Mouse (Mus musculus) CH12F3 (cell line): Measurements from ENCODE around the gene Rars2.
"Not testable (repeated sequence)": the region's sequence is repeated elsewhere in the genome, so short reads cannot be mapped to it uniquely, and the experiment has no call there.

Experiments
- in situ Hi-C: fragments of 300-500 bp; cut with MboI; formaldehyde crosslinking; loops from 2 replicates; pipeline ENCODE4 v1.14.3; 2020; ENCODE audit warnings: low sequenced_read_pairs

Rars2 gene

GRCm38 (mm10) chr4:34614630-34615094 lies at the start of gene Rars2, which contains the start of gene Orc3:
Rars2 (plus strand) TSS chr4:34614957.
Orc3 (minus strand) TSS chr4:34614944.
- in situ Hi-C loops: no loop called here

GRCm38 (mm10) chr4:34566226-34566625 lies 48.5 kb upstream of the Rars2 start:
- in situ Hi-C loops: loop anchor here (25.0 kb wide), 1 partner anchor 1179 kb away; no protein-coding TSS in a partner anchor

- in situ Hi-C loops: loop anchor here (25.0 kb wide), 1 partner anchor 1186 kb away; no protein-coding TSS in a partner anchor
These were observed 41.9 kb upstream of the Rars2 start for GRCm38 (mm10) chr4:34572876-34573275.

GRCm38 (mm10) chr4:34577028-34577427 lies 37.7 kb upstream of the Rars2 start:
- in situ Hi-C loops: no loop called here

GRCm38 (mm10) chr4:34579215-34579614 lies 35.5 kb upstream of the Rars2 start:
- in situ Hi-C loops: no loop called here

- in situ Hi-C loops: not testable (repeated sequence)
These were observed 33.3 kb upstream of the Rars2 start for GRCm38 (mm10) chr4:34581489-34581888.

GRCm38 (mm10) chr4:34581990-34582389 lies 32.8 kb upstream of the Rars2 start:
- in situ Hi-C loops: no loop called here

GRCm38 (mm10) chr4:34582476-34582875 lies 32.3 kb upstream of the Rars2 start:
- in situ Hi-C loops: no loop called here

GRCm38 (mm10) chr4:34583427-34583826 lies 31.3 kb upstream of the Rars2 start:
- in situ Hi-C loops: no loop called here

GRCm38 (mm10) chr4:34584871-34585607 lies 29.7 kb upstream of the Rars2 start:
- in situ Hi-C loops: no loop called here

GRCm38 (mm10) chr4:34603123-34603522 lies 11.6 kb upstream of the Rars2 start:
- in situ Hi-C loops: no loop called here

GRCm38 (mm10) chr4:34606658-34607057 lies 8.1 kb upstream of the Rars2 start:
- in situ Hi-C loops: no loop called here

GRCm38 (mm10) chr4:34613571-34614145 lies 1.1 kb upstream of the Rars2 start:
- in situ Hi-C loops: no loop called here

GRCm38 (mm10) chr4:34615303-34615702 lies 546 bp downstream of the Rars2 start:
- in situ Hi-C loops: no loop called here

GRCm38 (mm10) chr4:34616146-34616545 lies 1.4 kb downstream of the Rars2 start:
- in situ Hi-C loops: no loop called here

GRCm38 (mm10) chr4:34625556-34625955 lies 10.8 kb downstream of the Rars2 start:
- in situ Hi-C loops: no loop called here

GRCm38 (mm10) chr4:34626401-34626800 lies 11.6 kb downstream of the Rars2 start:
- in situ Hi-C loops: no loop called here

- in situ Hi-C loops: no loop called here
These were observed 15.2 kb downstream of the Rars2 start for GRCm38 (mm10) chr4:34629956-34630355.

- in situ Hi-C loops: no loop called here
These were observed 19.4 kb downstream of the Rars2 start for GRCm38 (mm10) chr4:34634129-34634528.

- in situ Hi-C loops: no loop called here
These were observed 21.3 kb downstream of the Rars2 start for GRCm38 (mm10) chr4:34636036-34636435.

- in situ Hi-C loops: no loop called here
These were observed 22.6 kb downstream of the Rars2 start for GRCm38 (mm10) chr4:34637386-34637785.

- in situ Hi-C loops: no loop called here
These were observed 23.1 kb downstream of the Rars2 start for GRCm38 (mm10) chr4:34637851-34638250.
